In the genomic region with DNA sequence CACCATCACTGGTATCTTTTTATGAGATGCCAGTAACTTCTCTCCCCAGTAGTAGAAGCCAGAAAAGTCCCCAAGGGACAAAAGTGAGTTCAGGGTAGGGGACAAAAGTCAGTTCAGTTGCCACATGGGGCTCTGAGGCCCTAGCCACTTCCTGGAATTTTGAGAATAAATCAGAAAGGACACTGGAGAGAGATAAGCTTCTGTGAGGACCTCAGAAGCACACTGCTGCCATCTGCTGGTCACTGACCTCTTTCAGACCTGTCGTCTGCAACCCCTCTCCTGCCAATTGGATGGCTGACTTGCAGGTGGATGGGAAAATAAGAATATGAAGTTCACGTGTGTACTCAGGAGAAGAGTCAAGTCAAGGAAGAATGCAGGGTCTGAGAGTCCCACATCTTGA, we compare ENCODE assay signal across 8 mouse cellular contexts. TPM values are rescaled to one million over a fixed set of nuclear protein-coding genes. Genes with fewer than 3 reads are reported as not detected.
A peak's percentile ranks its signal among the peaks of the same experiment; 100 is the strongest.
DNase-seq lines count a peak whose midpoint lies in the region; ATAC-seq and TF ChIP-seq lines count a peak whose summit lies in the region.
"Had no signal": no experiment of that assay in that cellular context is flagged by ENCODE, and none has a peak within 500 bp of the region (broad histone marks: within the 10 kb centered on the region; RNA-seq: fewer than 3 reads in every experiment).

No protein-coding gene starts in this region.

- no peak overlapping the region for H3K27ac ChIP-seq in forebrain, embryonic 15.5 days (replicated peaks)
- no peak overlapping the region for H3K27ac ChIP-seq in hindbrain, postnatal 0 days
- H3K27ac ChIP-seq in left cerebral cortex, adult 2 months: no peak overlapping the region
- H3K27ac ChIP-seq: limb, embryonic 15.5 days had no signal

- no peak overlapping the region for H3K4me2 ChIP-seq in forebrain, embryonic 15.5 days (replicated peaks)
- H3K4me2 ChIP-seq in hindbrain, postnatal 0 days (ENCODE audit: low read depth, low read length): no peak overlapping the region
- H3K4me2 ChIP-seq: limb, embryonic 15.5 days had no signal

- H3K9ac ChIP-seq in forebrain, embryonic 15.5 days (replicated peaks): no peak overlapping the region
- H3K9ac ChIP-seq in hindbrain, postnatal 0 days (replicated peaks; ENCODE audit: low read length): no peak overlapping the region
- H3K9ac ChIP-seq: limb, embryonic 15.5 days had no signal

- peak; percentile 52 for DNase-seq in Muller cell, postnatal 12 days (ENCODE audit: inconsistent ontology term)
- peak; percentile 30 for DNase-seq in brain, embryonic 18.5 days (ENCODE audit: low read depth, low spot score)
- DNase-seq in hindbrain, postnatal 0 days (ENCODE audit: low spot score): peak; percentile 94
- DNase-seq in left cerebral cortex, adult 2 months (ENCODE audit: extremely low spot score in 1 of 2, low spot score in 2 of 2): peak; percentile 77 to 83
- peak; percentile 80 for DNase-seq in mesoderm, embryonic 11.5 days (ENCODE audit: low read depth, low spot score)
- peak; percentile 62 to 66 for DNase-seq in right cerebral cortex, postnatal 36 days (ENCODE audit: low spot score in 2 of 2)

- ATAC-seq in forebrain, embryonic 15.5 days (replicated peaks): peak; percentile 65
- ATAC-seq in hindbrain, postnatal 0 days: 0 out of 2 replicates have a peak, but pooled peaks have one; percentile 17

- no peaks in the 10 kb centered on the region for H3K27me3 ChIP-seq in forebrain, embryonic 15.5 days
- no peaks in the 10 kb centered on the region for H3K27me3 ChIP-seq in hindbrain, postnatal 0 days (ENCODE audit: insufficient read depth, low read length)
- H3K27me3 ChIP-seq: limb, embryonic 15.5 days had no signal

- intact Hi-C loops in left cerebral cortex, adult 2 months (cut with DNase I): loop anchor here (1.0 to 2.0 kb wide), 2 partner anchors 74 to 349 kb away; no protein-coding TSS in a partner anchor

- H3K36me3 ChIP-seq in forebrain, embryonic 15.5 days: no peaks in the 10 kb centered on the region
- no peaks in the 10 kb centered on the region for H3K36me3 ChIP-seq in hindbrain, postnatal 0 days (ENCODE audit: insufficient read depth, low read length)
- H3K36me3 ChIP-seq: limb, embryonic 15.5 days had no signal

- H3K4me3 ChIP-seq in forebrain, embryonic 15.5 days: no peak overlapping the region
- no peak overlapping the region for H3K4me3 ChIP-seq in hindbrain, postnatal 0 days (ENCODE audit: low read length)
- H3K4me3 ChIP-seq in left cerebral cortex, adult 2 months: no peak overlapping the region
- H3K4me3 ChIP-seq: limb, embryonic 15.5 days had no signal

- peak; percentile 88 for TF ChIP-seq CTCF in hindbrain, postnatal 0 days (IDR thresholded peaks at IDR 0.05; ENCODE audit: low read depth)
- TF ChIP-seq CTCF in left cerebral cortex, adult 2 months (IDR thresholded peaks at IDR 0.05): peak; percentile 83

- H3K4me1 ChIP-seq in forebrain, embryonic 15.5 days: 0 out of 2 replicates have a peak, but pooled peaks cover 5% of the 10 kb centered on the region
- H3K4me1 ChIP-seq in hindbrain, postnatal 0 days (ENCODE audit: insufficient read depth, low read length): no peaks in the 10 kb centered on the region
- H3K4me1 ChIP-seq: limb, embryonic 15.5 days had no signal

- H3K9me3 ChIP-seq in forebrain, embryonic 15.5 days: no peaks in the 10 kb centered on the region
- H3K9me3 ChIP-seq in hindbrain, postnatal 0 days (ENCODE audit: low read length): no peaks in the 10 kb centered on the region
- H3K9me3 ChIP-seq: limb, embryonic 15.5 days had no signal

- 9% methylated on average over 2 of the region's 2 CpGs for WGBS in forebrain, embryonic 15.5 days
- 6% methylated on average over 2 of the region's 2 CpGs for WGBS in hindbrain, postnatal 0 days

RNA-seq across cellular contexts. Expression of a gene that starts 25.4 kb away (rescaled TPM):
- polyA plus RNA-seq in forebrain, embryonic 15.5 days (2015; fragmentation: Nextera tagmentation; extraction: Ambion mirVana): not detected in 2 replicates
- total RNA-seq in hindbrain, postnatal 0 days (2014; rRNA removed): not detected in 2 replicates
- not detected in 2 replicates for polyA plus RNA-seq in hindbrain, postnatal 0 days (2015; fragmentation: Nextera tagmentation; extraction: Ambion mirVana)
- not detected for total RNA-seq in left cerebral cortex, adult 2 months (2021)

RNA-seq across cellular contexts. Expression of a gene that starts 31.3 kb away (rescaled TPM):
- polyA plus RNA-seq in forebrain, embryonic 15.5 days (2015; fragmentation: Nextera tagmentation; extraction: Ambion mirVana): not detected in 2 replicates
- 0.21 TPM in 1 of 2 replicates, not detected in the other for total RNA-seq in hindbrain, postnatal 0 days (2014; rRNA removed)
- polyA plus RNA-seq in hindbrain, postnatal 0 days (2015; fragmentation: Nextera tagmentation; extraction: Ambion mirVana): not detected in 2 replicates
- not detected for total RNA-seq in left cerebral cortex, adult 2 months (2021)
- polyA plus RNA-seq: limb, embryonic 15.5 days had no signal

RNA-seq across cellular contexts. Expression of a gene that starts 42.9 kb away (rescaled TPM):
- not detected in 2 replicates for polyA plus RNA-seq in forebrain, embryonic 15.5 days (2015; fragmentation: Nextera tagmentation; extraction: Ambion mirVana)
- total RNA-seq in hindbrain, postnatal 0 days (2014; rRNA removed): not detected in 2 replicates
- polyA plus RNA-seq in hindbrain, postnatal 0 days (2015; fragmentation: Nextera tagmentation; extraction: Ambion mirVana): not detected in 2 replicates
- total RNA-seq in left cerebral cortex, adult 2 months (2021): not detected
- polyA plus RNA-seq: limb, embryonic 15.5 days had no signal

RNA-seq across cellular contexts. Expression of a gene that starts 56.1 kb away (rescaled TPM):
- polyA plus RNA-seq in forebrain, embryonic 15.5 days (2015; fragmentation: Nextera tagmentation; extraction: Ambion mirVana): not detected in 2 replicates
- not detected in 2 replicates for total RNA-seq in hindbrain, postnatal 0 days (2014; rRNA removed)
- polyA plus RNA-seq in hindbrain, postnatal 0 days (2015; fragmentation: Nextera tagmentation; extraction: Ambion mirVana): 0.38 and 0.43 TPM in 2 replicates
- total RNA-seq in left cerebral cortex, adult 2 months (2021): 1 to 10 TPM; 1.0 to 3.7 TPM

RNA-seq across cellular contexts. Expression of a gene that starts 58.2 kb away (rescaled TPM):
- not detected in 2 replicates for polyA plus RNA-seq in forebrain, embryonic 15.5 days (2015; fragmentation: Nextera tagmentation; extraction: Ambion mirVana)
- total RNA-seq in hindbrain, postnatal 0 days (2014; rRNA removed): not detected in 2 replicates
- polyA plus RNA-seq in hindbrain, postnatal 0 days (2015; fragmentation: Nextera tagmentation; extraction: Ambion mirVana): not detected in 2 replicates
- not detected for total RNA-seq in left cerebral cortex, adult 2 months (2021)

Comparison
In these comparisons a context has a peak if more than half of its experiments do, and no peak if none do; other contexts are left out.
1. DNase-seq: peak in every context shown above with its lines; median percentile 94 in hindbrain, postnatal 0 days; 80 in left cerebral cortex, adult 2 months; 80 in mesoderm, embryonic 11.5 days; 64 in right cerebral cortex, postnatal 36 days; 52 in Muller cell, postnatal 12 days; 30 in brain, embryonic 18.5 days.